Mouse (Mus musculus): ENCODE data around the gene Phc3. TPM values are rescaled to one million over a fixed set of nuclear protein-coding genes. Genes with fewer than 3 reads are reported as not detected.

The Phc3 gene
- polyA plus RNA-seq (2012; ENCODE audit: insufficient read depth, insufficient read length, missing spikeins): 26.0 and 26.4 TPM in 2 replicates

- TF ChIP-seq CTCF (IDR thresholded peaks at IDR 0.05; ENCODE audit: low read depth, low read length) (no peak), POLR2A (IDR thresholded peaks at IDR 0.05; ENCODE audit: borderline replicate concordance, low read depth, low read length) (no peak)
- H3K4me1 ChIP-seq (ENCODE audit: control insufficient read depth, insufficient read depth, low read length): peaks cover 3% of the 10 kb centered on the region; the same call in 1 of the 2 replicates
- peak within 1 kb of the TSS; percentile 99 for H3K4me3 ChIP-seq (ENCODE audit: insufficient read depth, low read length)
- peak within 1 kb of the TSS; percentile 64 for H3K27ac ChIP-seq (ENCODE audit: insufficient read depth, low read depth, low read length)
These were observed at the start of gene Phc3 for GRCm38 (mm10) chr3:30969104-30969581. Gene Phc3 (minus strand): TSS chr3:30969415.

GRCm38 (mm10) chr3:31017652-31018051 is 48.4 kb upstream of the Phc3 start:
- no peak for TF ChIP-seq POLR2A (IDR thresholded peaks at IDR 0.05; ENCODE audit: borderline replicate concordance, low read depth, low read length)
- TF ChIP-seq CTCF (IDR thresholded peaks at IDR 0.05; ENCODE audit: low read depth, low read length): no peak
- H3K4me3 ChIP-seq (ENCODE audit: insufficient read depth, low read length): no peak overlapping the region
- no peak overlapping the region for H3K27ac ChIP-seq (ENCODE audit: insufficient read depth, low read depth, low read length)
- H3K4me1 ChIP-seq (ENCODE audit: control insufficient read depth, insufficient read depth, low read length): no peaks in the 10 kb centered on the region

- Histone ChIP-seq H3K4me1 (ENCODE audit: control insufficient read depth, insufficient read depth, low read length) (no peaks in the 10 kb centered on the region), H3K4me3 (ENCODE audit: insufficient read depth, low read length) (no peak overlapping the region)
- no peak for TF ChIP-seq POLR2A (IDR thresholded peaks at IDR 0.05; ENCODE audit: borderline replicate concordance, low read depth, low read length)
- no peak for TF ChIP-seq CTCF (IDR thresholded peaks at IDR 0.05; ENCODE audit: low read depth, low read length)
These were observed 47.5 kb upstream of the Phc3 start for GRCm38 (mm10) chr3:31016594-31017196.

GRCm38 (mm10) chr3:31015682-31016443 is 46.6 kb upstream of the Phc3 start:
- TF ChIP-seq CTCF (IDR thresholded peaks at IDR 0.05; ENCODE audit: low read depth, low read length) (no peak), POLR2A (IDR thresholded peaks at IDR 0.05; ENCODE audit: borderline replicate concordance, low read depth, low read length) (no peak)
- H3K27ac ChIP-seq (ENCODE audit: insufficient read depth, low read depth, low read length): no peak overlapping the region
- H3K4me3 ChIP-seq (ENCODE audit: insufficient read depth, low read length): no peak overlapping the region
- no peaks in the 10 kb centered on the region for H3K4me1 ChIP-seq (ENCODE audit: control insufficient read depth, insufficient read depth, low read length)

More at GRCm38 (mm10) chr3:31016594-31017196, 47.5 kb upstream of the Phc3 start:
- H3K27ac ChIP-seq (ENCODE audit: insufficient read depth, low read depth, low read length): no peak overlapping the region

- Histone ChIP-seq H3K4me3 (ENCODE audit: insufficient read depth, low read length) (no peak overlapping the region), H3K27ac (ENCODE audit: insufficient read depth, low read depth, low read length) (no peak overlapping the region), H3K4me1 (ENCODE audit: control insufficient read depth, insufficient read depth, low read length) (no peaks in the 10 kb centered on the region)
- TF ChIP-seq CTCF (IDR thresholded peaks at IDR 0.05; ENCODE audit: low read depth, low read length) (no peak), POLR2A (IDR thresholded peaks at IDR 0.05; ENCODE audit: borderline replicate concordance, low read depth, low read length) (no peak)
These were observed 45.2 kb upstream of the Phc3 start for GRCm38 (mm10) chr3:31014374-31014773.

- no peak overlapping the region for H3K27ac ChIP-seq (ENCODE audit: insufficient read depth, low read depth, low read length)
- TF ChIP-seq POLR2A (IDR thresholded peaks at IDR 0.05; ENCODE audit: borderline replicate concordance, low read depth, low read length): no peak
- no peak for TF ChIP-seq CTCF (IDR thresholded peaks at IDR 0.05; ENCODE audit: low read depth, low read length)
- peaks cover 14% of the 10 kb centered on the region for H3K4me1 ChIP-seq (ENCODE audit: control insufficient read depth, insufficient read depth, low read length)
- no peak overlapping the region for H3K4me3 ChIP-seq (ENCODE audit: insufficient read depth, low read length)
These were observed 35.4 kb upstream of the Phc3 start for GRCm38 (mm10) chr3:31004320-31005209.

- Histone ChIP-seq H3K27ac (ENCODE audit: insufficient read depth, low read depth, low read length) (no peak overlapping the region), H3K4me3 (ENCODE audit: insufficient read depth, low read length) (no peak overlapping the region), H3K4me1 (ENCODE audit: control insufficient read depth, insufficient read depth, low read length) (peaks cover 16% of the 10 kb centered on the region)
- TF ChIP-seq POLR2A (IDR thresholded peaks at IDR 0.05; ENCODE audit: borderline replicate concordance, low read depth, low read length) (no peak), CTCF (IDR thresholded peaks at IDR 0.05; ENCODE audit: low read depth, low read length) (no peak)
These were observed 31.9 kb upstream of the Phc3 start for GRCm38 (mm10) chr3:31001048-31001676.

GRCm38 (mm10) chr3:31000018-31000407 is 30.8 kb upstream of the Phc3 start:
- TF ChIP-seq CTCF (IDR thresholded peaks at IDR 0.05; ENCODE audit: low read depth, low read length) (no peak), POLR2A (IDR thresholded peaks at IDR 0.05; ENCODE audit: borderline replicate concordance, low read depth, low read length) (no peak)
- Histone ChIP-seq H3K4me3 (ENCODE audit: insufficient read depth, low read length) (no peak overlapping the region), H3K27ac (ENCODE audit: insufficient read depth, low read depth, low read length) (no peak overlapping the region), H3K4me1 (ENCODE audit: control insufficient read depth, insufficient read depth, low read length) (peaks cover 14% of the 10 kb centered on the region)

GRCm38 (mm10) chr3:30999401-31000017 is 30.3 kb upstream of the Phc3 start:
- Histone ChIP-seq H3K4me1 (ENCODE audit: control insufficient read depth, insufficient read depth, low read length) (peaks cover 16% of the 10 kb centered on the region), H3K27ac (ENCODE audit: insufficient read depth, low read depth, low read length) (no peak overlapping the region), H3K4me3 (ENCODE audit: insufficient read depth, low read length) (no peak overlapping the region)
- TF ChIP-seq CTCF (IDR thresholded peaks at IDR 0.05; ENCODE audit: low read depth, low read length) (no peak), POLR2A (IDR thresholded peaks at IDR 0.05; ENCODE audit: borderline replicate concordance, low read depth, low read length) (no peak)
